Mouse (Mus musculus) forebrain, embryonic 15.5 days (tissue): ENCODE measurements at regions not wholly inside any gene's neighbourhood (a gene's known extent, or its start where the extent isn't known, plus 50 kb on each side); places are given as distances from the start of the nearest gene placed in this dataset.

ENCODE experiments used
- ATAC-seq: fragments of 200-750 bp; cut with Nextera tagmentation; replicated peaks from 2 replicates; pipeline ENCODE4 v1.8.0; 2017; ENCODE audit warnings: mild to moderate bottlenecking, moderate TSS enrichment, moderate library complexity
- H3K27ac ChIP-seq: fragments of 300-500 bp; sonication (generic); replicated peaks from 2 replicates; pipeline ENCODE4 v1.5.1; 2015; ENCODE audit warnings: mild to moderate bottlenecking, inconsistent platforms
- H3K27me3 ChIP-seq: fragments of 300-500 bp; sonication (generic); 2 replicates; pipeline ENCODE4 v1.6.1; 2015; ENCODE audit warnings: inconsistent platforms
- H3K36me3 ChIP-seq: fragments of 300-500 bp; sonication (generic); 2 replicates; pipeline ENCODE4 v1.6.1; 2015; ENCODE audit warnings: mild to moderate bottlenecking, inconsistent platforms
- H3K4me1 ChIP-seq: fragments of 300-500 bp; sonication (generic); 2 replicates; pipeline ENCODE4 v1.6.1; 2015; ENCODE audit warnings: inconsistent platforms
- H3K4me2 ChIP-seq: fragments of 300-500 bp; sonication (generic); replicated peaks from 2 replicates; pipeline ENCODE4 v1.6.1; 2015; ENCODE audit warnings: mild to moderate bottlenecking, inconsistent platforms
- H3K4me3 ChIP-seq: fragments of 300-500 bp; sonication (generic); 2 replicates; pipeline ENCODE4 v1.5.1; 2015; ENCODE audit warnings: mild to moderate bottlenecking, inconsistent platforms
- H3K9ac ChIP-seq: fragments of 300-500 bp; sonication (generic); replicated peaks from 2 replicates; pipeline ENCODE4 v1.6.1; 2015; ENCODE audit warnings: mild to moderate bottlenecking, inconsistent platforms
- H3K9me3 ChIP-seq: fragments of 300-500 bp; sonication (generic); 2 replicates; pipeline ENCODE4 v1.6.1; 2016; ENCODE audit warnings: inconsistent platforms
- WGBS: fragments of 180-500 bp; shearing (Covaris S2); methylation state at CpG from one replicate; pipeline ENCODE4 v1.1.7; 2015; ENCODE audit warnings: mixed read lengths; 5-methylcytosine and 5-hydroxymethylcytosine counted together

- no peak overlapping the region for H3K4me3 ChIP-seq
- no peak overlapping the region for H3K27ac ChIP-seq
- ATAC-seq: no peak
- WGBS: 48% methylated on average over 12 of the region's 12 CpGs
- no peaks in the 10 kb centered on the region for H3K27me3 ChIP-seq
- no peak overlapping the region for H3K9ac ChIP-seq
- H3K4me1 ChIP-seq: 0 out of 2 replicates have a peak, but pooled peaks cover 5% of the 10 kb centered on the region
- H3K4me2 ChIP-seq: no peak overlapping the region
- no peaks in the 10 kb centered on the region for H3K36me3 ChIP-seq
- no peaks in the 10 kb centered on the region for H3K9me3 ChIP-seq
These were observed 80.8 kb upstream of the Irs2 start for GRCm38 (mm10) chr8:11088946-11089665.

GRCm38 (mm10) chr8:11085244-11085643 is 77.0 kb upstream of the Irs2 start:
- Histone ChIP-seq H3K36me3 (no peaks in the 10 kb centered on the region), H3K27me3 (no peaks in the 10 kb centered on the region), H3K4me2 (no peak overlapping the region), H3K4me3 (no peak overlapping the region), H3K9ac (no peak overlapping the region), H3K9me3 (no peaks in the 10 kb centered on the region), H3K4me1 (0 out of 2 replicates have a peak, but pooled peaks cover 5% of the 10 kb centered on the region), H3K27ac (no peak overlapping the region)
- no peak for ATAC-seq
- 60% methylated on average over 1 of the region's 1 CpGs for WGBS

- Histone ChIP-seq H3K9ac (no peak overlapping the region), H3K4me1 (0 out of 2 replicates have a peak, but pooled peaks cover 5% of the 10 kb centered on the region), H3K4me3 (no peak overlapping the region), H3K36me3 (no peaks in the 10 kb centered on the region), H3K27me3 (no peaks in the 10 kb centered on the region), H3K27ac (no peak overlapping the region), H3K9me3 (no peaks in the 10 kb centered on the region), H3K4me2 (no peak overlapping the region)
- WGBS: 83% methylated on average over 2 of the region's 2 CpGs
- ATAC-seq: no peak
These were observed 75.8 kb upstream of the Irs2 start for GRCm38 (mm10) chr8:11084051-11084533.

GRCm38 (mm10) chr8:11080813-11081212 is 72.6 kb upstream of the Irs2 start:
- no peak for ATAC-seq

GRCm38 (mm10) chr8:11079805-11080204 is 71.5 kb upstream of the Irs2 start:
- Histone ChIP-seq H3K27ac (no peak overlapping the region), H3K4me1 (peaks cover 9% of the 10 kb centered on the region; the same call in 1 of the 2 replicates), H3K4me3 (no peak overlapping the region), H3K36me3 (no peaks in the 10 kb centered on the region), H3K27me3 (no peaks in the 10 kb centered on the region), H3K4me2 (no peak overlapping the region), H3K9me3 (no peaks in the 10 kb centered on the region), H3K9ac (no peak overlapping the region)
- WGBS: 79% methylated on average over 11 of the region's 11 CpGs
- ATAC-seq: no peak

More at GRCm38 (mm10) chr8:11080813-11081212, 72.6 kb upstream of the Irs2 start:
- H3K27ac ChIP-seq: no peak overlapping the region
- WGBS: 75% methylated on average over 2 of the region's 2 CpGs
- H3K36me3 ChIP-seq: no peaks in the 10 kb centered on the region
- no peak overlapping the region for H3K4me3 ChIP-seq
- no peaks in the 10 kb centered on the region for H3K27me3 ChIP-seq
- H3K9me3 ChIP-seq: no peaks in the 10 kb centered on the region
- H3K4me1 ChIP-seq: peaks cover 14% of the 10 kb centered on the region; the same call in 1 of the 2 replicates
- no peak overlapping the region for H3K9ac ChIP-seq
- no peak overlapping the region for H3K4me2 ChIP-seq

GRCm38 (mm10) chr8:11077138-11077537 is 68.9 kb upstream of the Irs2 start:
- no peaks in the 10 kb centered on the region for H3K36me3 ChIP-seq

GRCm38 (mm10) chr8:11071162-11071561 is 62.9 kb upstream of the Irs2 start:
- H3K9me3 ChIP-seq: no peaks in the 10 kb centered on the region
- no peak overlapping the region for H3K4me3 ChIP-seq
- H3K36me3 ChIP-seq: no peaks in the 10 kb centered on the region
- H3K27ac ChIP-seq: no peak overlapping the region
- no peak overlapping the region for H3K4me2 ChIP-seq
- no peaks in the 10 kb centered on the region for H3K4me1 ChIP-seq
- ATAC-seq: no peak
- H3K27me3 ChIP-seq: no peaks in the 10 kb centered on the region
- 76% methylated on average over 2 of the region's 2 CpGs for WGBS
- no peak overlapping the region for H3K9ac ChIP-seq

More at GRCm38 (mm10) chr8:11077138-11077537, 68.9 kb upstream of the Irs2 start:
- Histone ChIP-seq H3K4me1 (peaks cover 9% of the 10 kb centered on the region; the same call in 1 of the 2 replicates), H3K4me2 (no peak overlapping the region), H3K27ac (no peak overlapping the region), H3K9ac (no peak overlapping the region), H3K4me3 (no peak overlapping the region), H3K9me3 (no peaks in the 10 kb centered on the region), H3K27me3 (no peaks in the 10 kb centered on the region)
- 51% methylated on average over 9 of the region's 9 CpGs for WGBS
- ATAC-seq: no peak

GRCm38 (mm10) chr8:11067450-11067849 is 59.2 kb upstream of the Irs2 start:
- Histone ChIP-seq H3K27ac (no peak overlapping the region), H3K36me3 (no peaks in the 10 kb centered on the region), H3K9me3 (no peaks in the 10 kb centered on the region), H3K9ac (no peak overlapping the region), H3K4me2 (no peak overlapping the region), H3K4me1 (no peaks in the 10 kb centered on the region), H3K27me3 (no peaks in the 10 kb centered on the region), H3K4me3 (no peak overlapping the region)
- ATAC-seq: no peak
- 76% methylated on average over 7 of the region's 7 CpGs for whole genome bisulfite sequencing

- WGBS: 89% methylated on average over 9 of the region's 9 CpGs
- no peaks in the 10 kb centered on the region for H3K4me1 ChIP-seq
- H3K36me3 ChIP-seq: no peaks in the 10 kb centered on the region
- no peaks in the 10 kb centered on the region for H3K9me3 ChIP-seq
- no peak overlapping the region for H3K9ac ChIP-seq
- no peak overlapping the region for H3K4me2 ChIP-seq
- H3K4me3 ChIP-seq: no peak overlapping the region
- no peak for ATAC-seq
- H3K27ac ChIP-seq: no peak overlapping the region
- no peaks in the 10 kb centered on the region for H3K27me3 ChIP-seq
These were observed 57.7 kb upstream of the Irs2 start for GRCm38 (mm10) chr8:11065990-11066389.

GRCm38 (mm10) chr8:11065303-11065702 is 57.0 kb upstream of the Irs2 start:
- Histone ChIP-seq H3K9ac (no peak overlapping the region), H3K36me3 (no peaks in the 10 kb centered on the region), H3K4me2 (no peak overlapping the region), H3K4me3 (no peak overlapping the region), H3K27ac (no peak overlapping the region), H3K9me3 (no peaks in the 10 kb centered on the region), H3K27me3 (no peaks in the 10 kb centered on the region), H3K4me1 (no peaks in the 10 kb centered on the region)
- ATAC-seq: no peak
- 85% methylated on average over 4 of the region's 4 CpGs for WGBS

GRCm38 (mm10) chr8:11063058-11063457 is 54.8 kb upstream of the Irs2 start:
- Histone ChIP-seq H3K4me1 (no peaks in the 10 kb centered on the region), H3K9me3 (no peaks in the 10 kb centered on the region), H3K4me2 (no peak overlapping the region), H3K27ac (no peak overlapping the region), H3K27me3 (no peaks in the 10 kb centered on the region), H3K9ac (no peak overlapping the region), H3K36me3 (no peaks in the 10 kb centered on the region), H3K4me3 (no peak overlapping the region)
- no peak for ATAC-seq
- 91% methylated on average over 8 of the region's 8 CpGs for WGBS

GRCm38 (mm10) chr8:11062348-11062946 is 54.2 kb upstream of the Irs2 start:
- no peak for ATAC-seq
- H3K9ac ChIP-seq: no peak overlapping the region
- WGBS: 68% methylated on average over 3 of the region's 3 CpGs

More at GRCm38 (mm10) chr8:11062348-11062946, 54.2 kb upstream of the Irs2 start:
- Histone ChIP-seq H3K4me3 (no peak overlapping the region), H3K4me1 (no peaks in the 10 kb centered on the region), H3K27ac (no peak overlapping the region), H3K9me3 (no peaks in the 10 kb centered on the region), H3K36me3 (no peaks in the 10 kb centered on the region), H3K27me3 (no peaks in the 10 kb centered on the region), H3K4me2 (no peak overlapping the region)
